Mouse (Mus musculus) kidney, postnatal 0 days (tissue): ENCODE results near the gene Pygl. TPM values are rescaled to one million over a fixed set of nuclear protein-coding genes. Genes with fewer than 3 reads are reported as not detected.
A peak's percentile ranks its signal among the peaks of the same experiment; 100 is the strongest.
"Not testable (repeated sequence)": the region's sequence is repeated elsewhere in the genome, so short reads cannot be mapped to it uniquely, and the experiment has no call there.

Source experiments
- ATAC-seq: fragments of 200-750 bp; cut with Nextera tagmentation; replicated peaks from 2 replicates; pipeline ENCODE4 v1.8.0; 2017; ENCODE audit warnings: low read depth, moderate number of reproducible peaks, moderate TSS enrichment, moderate library complexity; ENCODE audit not compliant: low FRiP score
- DNase-seq: peaks from one replicate; pipeline ENCODE4 v3.0.0-alpha.2; 2016; ENCODE audit warnings: low spot score
- H3K27ac ChIP-seq: fragments of 300-500 bp; sonication (generic); 2 replicates; pipeline ENCODE4 v1.5.1; 2014; ENCODE audit warnings: mild to moderate bottlenecking
- H3K27me3 ChIP-seq: fragments of 300-500 bp; sonication (generic); 2 replicates; pipeline ENCODE4 v1.6.1; 2014; ENCODE audit warnings: low read length, mixed read lengths; ENCODE audit not compliant: insufficient read depth
- H3K36me3 ChIP-seq: fragments of 300-500 bp; sonication (generic); 2 replicates; pipeline ENCODE4 v1.6.1; 2014; ENCODE audit warnings: low read length, mixed read lengths; ENCODE audit not compliant: insufficient read depth
- H3K4me1 ChIP-seq: fragments of 300-500 bp; sonication (generic); replicated peaks from 2 replicates; pipeline ENCODE4 v1.6.1; 2014; ENCODE audit warnings: antibody characterized with exemption, low read length, mixed read lengths; ENCODE audit not compliant: insufficient read depth
- H3K4me2 ChIP-seq: fragments of 300-500 bp; sonication (generic); 2 replicates; pipeline ENCODE4 v1.6.1; 2014; ENCODE audit warnings: mild to moderate bottlenecking, low read length, moderate library complexity, mixed read lengths
- H3K4me3 ChIP-seq: fragments of 300-500 bp; sonication (generic); replicated peaks from 2 replicates; pipeline ENCODE4 v1.5.1; 2014; ENCODE audit warnings: low read depth, low read length
- H3K9ac ChIP-seq: fragments of 300-500 bp; sonication (generic); 2 replicates; pipeline ENCODE4 v1.6.1; 2014; ENCODE audit warnings: low read depth, low read length
- H3K9me3 ChIP-seq: fragments of 300-500 bp; sonication (generic); replicated peaks from 2 replicates; pipeline ENCODE4 v1.6.1; 2016; ENCODE audit warnings: low read length, inconsistent platforms, mixed read lengths
- CTCF ChIP-seq: IDR thresholded peaks from 2 replicates; pipeline ENCODE4 v1.5.1; 2016; ENCODE audit warnings: antibody characterized with exemption, low read depth, mild to moderate bottlenecking, moderate library complexity
- WGBS: fragments of 180-500 bp; shearing (Covaris S2); extraction: QIAGEN DNeasy Blood & Tissue Kit; methylation state at CpG from one replicate; pipeline ENCODE4 v1.1.7; 2014; 5-methylcytosine and 5-hydroxymethylcytosine counted together
- polyA plus RNA-seq: library from polyadenylated mRNA; unstranded; fragments of >200 nt; fragmentation: Nextera tagmentation; extraction: Ambion mirVana; gene quantifications from 2 replicates; pipeline ENCODE4 v1.2.1, GENCODE M21; 2015

Gene Pygl
- polyA plus RNA-seq, 1 experiment from 2014 or later: 44.2 TPM

DNA sequence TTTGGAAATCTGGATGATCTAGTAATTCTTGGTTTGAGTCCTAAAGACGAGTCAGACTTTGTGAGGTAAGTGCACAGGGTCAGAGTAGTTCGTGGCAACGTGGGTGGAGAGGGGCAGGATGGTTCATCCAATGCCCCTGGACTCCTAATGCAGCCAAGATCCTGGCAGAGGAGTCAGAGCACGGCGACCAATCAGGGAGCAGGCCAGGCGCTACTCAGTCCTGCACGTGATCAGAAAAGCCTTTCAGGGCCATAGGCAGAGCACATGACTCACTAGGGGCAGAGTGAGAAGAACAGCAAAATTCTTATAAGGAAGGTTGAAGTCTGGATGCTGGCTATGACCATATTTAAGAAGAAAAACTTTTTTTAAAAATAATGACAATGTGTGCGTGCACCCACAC is 26.9 kb downstream of the Pygl start:
- 78% methylated on average over 8 of the region's 8 CpGs for WGBS

DNA sequence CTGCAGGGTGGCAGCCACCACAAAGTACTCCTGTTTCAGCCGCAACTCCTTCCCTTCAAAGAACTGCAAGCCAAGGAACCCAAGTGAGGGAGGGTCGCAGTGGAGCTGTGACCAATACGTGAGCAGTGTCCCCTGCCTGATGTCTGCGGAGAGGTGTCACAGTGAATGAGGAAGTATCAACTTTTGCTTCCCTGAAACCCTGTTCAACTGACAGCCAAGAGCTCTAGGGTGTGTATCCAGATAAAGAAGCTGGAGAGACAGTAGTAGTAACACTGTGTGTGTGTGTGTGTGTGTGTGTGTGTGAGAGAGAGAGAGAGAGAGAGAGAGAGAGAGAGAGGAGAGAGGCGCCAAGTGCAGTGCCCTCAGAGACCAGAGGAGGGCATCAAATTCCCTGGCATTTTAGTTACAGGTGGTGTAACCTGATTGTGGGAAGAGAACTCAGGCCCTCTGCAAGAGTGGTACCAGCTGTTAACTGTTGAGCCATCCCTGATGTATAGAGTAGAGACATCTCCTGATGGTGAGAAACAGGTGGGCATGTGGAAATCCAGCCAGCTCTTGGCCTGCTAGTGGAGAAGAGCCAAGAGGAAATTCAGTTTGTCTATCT is 29.3 kb downstream of the Pygl start:
- DNase-seq: no peak
- H3K4me2 ChIP-seq: no peak overlapping the region
- H3K27ac ChIP-seq: no peak overlapping the region
- 0 out of 2 replicates have a peak, but pooled peaks cover 16% of the 10 kb centered on the region for H3K36me3 ChIP-seq
- no peak overlapping the region for H3K9ac ChIP-seq
- no peaks in the 10 kb centered on the region for H3K9me3 ChIP-seq
- H3K4me1 ChIP-seq: no peaks in the 10 kb centered on the region
- H3K27me3 ChIP-seq: no peaks in the 10 kb centered on the region
- no peak overlapping the region for H3K4me3 ChIP-seq
- TF ChIP-seq CTCF: peak; percentile 53
- no peak for ATAC-seq
- WGBS: 71% methylated on average over 5 of the region's 5 CpGs

More for the DNA sequence above, 26.9 kb downstream of the Pygl start:
- H3K4me1 ChIP-seq: no peaks in the 10 kb centered on the region
- no peak overlapping the region for H3K9ac ChIP-seq
- no peaks in the 10 kb centered on the region for H3K27me3 ChIP-seq
- no peak for TF ChIP-seq CTCF
- H3K4me3 ChIP-seq: no peak overlapping the region
- ATAC-seq (no peak), DNase-seq (no peak)
- H3K4me2 ChIP-seq: no peak overlapping the region
- H3K36me3 ChIP-seq: 0 out of 2 replicates have a peak, but pooled peaks cover 6% of the 10 kb centered on the region
- H3K9me3 ChIP-seq: no peaks in the 10 kb centered on the region
- H3K27ac ChIP-seq: no peak overlapping the region

DNA sequence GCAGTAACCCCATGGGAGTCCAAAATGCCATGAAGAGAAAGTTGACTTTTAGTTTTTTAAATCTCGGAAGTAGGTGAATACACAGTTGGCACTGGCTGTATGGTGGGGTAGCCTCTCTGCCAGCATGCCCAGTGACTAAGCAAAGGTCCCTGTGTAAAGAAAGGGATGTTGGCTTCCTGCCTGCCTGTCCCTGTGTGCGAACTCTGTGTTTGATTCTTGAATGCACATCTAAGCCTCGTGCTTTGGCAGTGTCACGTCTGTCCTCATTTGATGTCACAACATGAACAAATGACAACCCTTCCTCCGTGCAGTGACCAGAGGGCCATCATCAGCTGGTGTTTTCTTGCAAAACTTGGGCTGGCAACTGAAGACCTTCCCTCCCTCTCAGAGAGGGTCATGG is 34.9 kb downstream of the Pygl start:
- DNase-seq (no peak), ATAC-seq (no peak)
- Histone ChIP-seq H3K27me3 (no peaks in the 10 kb centered on the region), H3K9me3 (no peaks in the 10 kb centered on the region), H3K4me2 (no peak overlapping the region), H3K36me3 (peaks cover 18% of the 10 kb centered on the region; the same call in 1 of the 2 replicates), H3K27ac (no peak overlapping the region), H3K9ac (no peak overlapping the region), H3K4me3 (no peak overlapping the region), H3K4me1 (no peaks in the 10 kb centered on the region)
- TF ChIP-seq CTCF: no peak
- WGBS: 84% methylated on average over 5 of the region's 5 CpGs

DNA sequence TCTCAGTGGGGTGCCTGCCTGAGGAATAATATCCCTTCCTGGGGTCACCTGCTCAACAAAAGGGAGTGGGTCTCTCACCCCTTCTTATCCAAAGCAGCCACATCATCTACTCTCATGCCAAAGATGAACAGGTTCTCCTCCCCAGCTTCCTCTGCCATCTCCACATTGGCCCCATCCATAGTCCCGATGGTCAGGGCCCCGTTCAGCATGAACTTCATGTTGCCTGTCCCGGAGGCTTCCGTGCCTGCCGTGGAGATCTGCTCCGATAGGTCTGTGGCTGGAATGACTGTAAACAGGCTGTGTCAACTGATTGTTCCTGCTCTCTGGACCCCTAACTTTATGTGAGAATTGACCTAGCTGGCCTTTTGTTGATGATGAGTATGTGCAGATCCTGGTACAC is 35.9 kb downstream of the Pygl start:
- no peaks in the 10 kb centered on the region for H3K27me3 ChIP-seq
- H3K36me3 ChIP-seq: peaks cover 22% of the 10 kb centered on the region
- no peak overlapping the region for H3K4me2 ChIP-seq
- no peak overlapping the region for H3K4me3 ChIP-seq
- 96% methylated on average over 6 of the region's 6 CpGs for WGBS
- no peaks in the 10 kb centered on the region for H3K9me3 ChIP-seq
- H3K4me1 ChIP-seq: no peaks in the 10 kb centered on the region
- no peak overlapping the region for H3K9ac ChIP-seq
- DNase-seq (no peak), ATAC-seq (no peak)
- no peak overlapping the region for H3K27ac ChIP-seq
- TF ChIP-seq CTCF: no peak

DNA sequence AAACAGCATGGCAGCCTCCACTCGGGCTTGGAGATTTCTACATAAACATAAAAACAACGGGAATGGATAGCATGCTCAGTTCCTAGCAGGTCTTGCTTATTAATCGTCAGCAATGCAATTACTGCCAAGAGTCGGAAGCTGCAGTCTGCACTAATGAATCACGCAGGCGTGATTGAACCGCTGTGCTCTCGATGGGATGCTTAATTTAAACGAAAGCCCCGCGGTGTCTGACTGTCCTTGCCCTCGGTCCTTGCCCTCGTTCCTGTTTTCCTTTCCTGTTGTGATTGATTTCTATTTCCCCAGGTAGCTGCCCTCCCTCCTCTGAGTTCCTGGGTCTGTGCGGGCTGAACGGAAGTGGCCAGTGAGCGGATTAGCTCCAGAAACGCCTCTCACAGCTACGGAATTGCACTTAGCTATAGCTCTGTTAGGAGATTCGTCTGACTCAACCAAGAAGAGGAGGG is 39.0 kb downstream of the Pygl start:
- peak; percentile 53 for DNase-seq
- Histone ChIP-seq H3K36me3 (peaks cover 15% of the 10 kb centered on the region), H3K4me3 (peak overlapping the region; percentile 25), H3K27ac (no peak overlapping the region), H3K4me2 (peak overlapping the region; percentile 46), H3K9ac (no peak overlapping the region), H3K27me3 (no peaks in the 10 kb centered on the region), H3K9me3 (no peaks in the 10 kb centered on the region), H3K4me1 (no peaks in the 10 kb centered on the region)
- no peak for TF ChIP-seq CTCF
- 13% methylated on average over 19 of the region's 19 CpGs for WGBS
- ATAC-seq: no peak

DNA sequence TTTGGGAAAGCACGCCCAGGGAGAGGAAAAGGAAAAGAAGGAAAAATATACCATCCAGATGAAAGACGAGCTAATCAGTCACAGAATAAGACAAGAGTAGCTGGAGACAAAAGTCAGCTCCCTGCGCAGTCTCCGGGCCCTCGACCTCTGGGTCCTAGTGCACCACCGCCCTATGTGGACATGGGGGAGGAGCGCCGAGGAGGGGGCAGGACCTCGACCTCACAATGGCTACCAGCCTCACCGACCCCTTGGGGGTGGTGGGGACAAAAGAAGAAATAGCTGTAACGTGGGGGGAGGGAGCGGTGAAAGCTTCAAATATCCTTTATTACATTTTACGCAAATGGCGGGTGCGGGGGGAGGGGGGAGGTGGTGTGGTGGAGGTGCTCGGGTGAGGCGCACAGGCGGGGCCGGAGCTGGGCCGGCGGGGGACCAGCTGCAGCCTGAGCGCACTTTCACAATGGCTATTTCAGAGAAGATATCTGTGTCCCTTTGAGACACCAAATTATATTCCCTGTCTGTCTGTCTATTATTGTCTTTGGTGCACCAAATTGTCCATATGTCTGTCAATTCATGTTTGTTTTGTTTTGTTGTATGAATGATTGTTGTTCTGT is 47.0 kb downstream of the Pygl start:
- H3K27me3 ChIP-seq: no peaks in the 10 kb centered on the region
- no peaks in the 10 kb centered on the region for H3K4me1 ChIP-seq
- H3K9me3 ChIP-seq: no peaks in the 10 kb centered on the region; the same call in 1 of the 2 replicates
- WGBS: 88% methylated on average over 22 of the region's 22 CpGs
- no peak overlapping the region for H3K4me3 ChIP-seq
- DNase-seq (no peak), ATAC-seq (no peak)
- no peak for TF ChIP-seq CTCF
- no peak overlapping the region for H3K27ac ChIP-seq
- no peak overlapping the region for H3K9ac ChIP-seq
- H3K4me2 ChIP-seq: no peak overlapping the region
- H3K36me3 ChIP-seq: no peaks in the 10 kb centered on the region

DNA sequence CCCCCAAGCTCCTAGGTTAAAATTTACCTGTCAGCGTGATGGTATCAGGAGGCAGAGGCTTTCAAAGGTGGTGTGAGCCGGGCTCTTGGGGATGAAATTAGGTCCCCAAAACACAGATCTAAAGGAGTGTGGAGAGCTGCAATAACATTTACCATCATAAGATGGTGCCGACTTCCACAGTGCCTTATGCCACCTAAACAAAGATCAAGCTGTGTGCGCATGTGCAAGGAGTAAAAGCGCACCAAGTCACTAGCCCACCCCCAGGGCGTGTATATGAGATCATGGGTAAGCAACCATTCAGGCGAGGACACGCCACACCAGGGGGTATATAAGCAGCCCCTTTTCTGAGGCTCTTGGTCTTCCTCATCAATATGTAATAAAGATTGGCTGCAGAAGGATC is 47.8 kb downstream of the Pygl start:
- not testable (repeated sequence) for H3K4me2 ChIP-seq, H3K27me3 ChIP-seq, ATAC-seq, H3K4me3 ChIP-seq, H3K36me3 ChIP-seq, H3K4me1 ChIP-seq, H3K27ac ChIP-seq, DNase-seq, H3K9me3 ChIP-seq, H3K9ac ChIP-seq
- 93% methylated on average over 8 of the region's 8 CpGs for WGBS
